Mouse (Mus musculus): Measurements from ENCODE around the gene Sash3. TPM values are rescaled to one million over a fixed set of nuclear protein-coding genes. Genes with fewer than 3 reads are reported as not detected.

Gene Sash3
- polyA plus RNA-seq (2012; rRNA removed), result 0.52 and 0.57 TPM in 2 replicates

DNA sequence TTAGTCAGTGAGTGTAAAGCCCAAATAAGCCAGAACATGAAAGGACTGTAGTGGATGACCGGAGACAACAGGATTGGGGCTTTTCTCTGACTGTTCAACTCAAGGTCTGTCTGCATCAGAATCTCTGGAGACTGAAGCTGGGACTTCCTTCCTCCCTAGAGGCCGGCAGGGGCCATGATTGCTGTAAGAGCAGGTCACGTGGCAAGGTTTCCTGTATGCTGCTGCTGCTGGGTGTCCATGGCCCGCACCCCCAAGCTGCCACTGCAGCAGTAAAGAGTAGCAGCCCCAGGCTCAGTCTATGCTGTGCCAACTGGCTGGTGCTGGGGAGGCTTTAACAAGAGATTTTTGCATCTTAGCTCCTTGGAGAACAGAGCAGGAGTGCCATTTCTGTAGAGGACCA is at the start of gene Sash3:
TSS of gene Sash3 (plus strand) at position 175 of the 400 bp plus-strand sequence.

GRCm38 (mm10) chrX:48108394-48109315 is 37.6 kb upstream of the Sash3 start, which contains the start of gene Xpnpep2:
Gene Xpnpep2, plus strand, starts transcription at chrX:48108725.

DNA sequence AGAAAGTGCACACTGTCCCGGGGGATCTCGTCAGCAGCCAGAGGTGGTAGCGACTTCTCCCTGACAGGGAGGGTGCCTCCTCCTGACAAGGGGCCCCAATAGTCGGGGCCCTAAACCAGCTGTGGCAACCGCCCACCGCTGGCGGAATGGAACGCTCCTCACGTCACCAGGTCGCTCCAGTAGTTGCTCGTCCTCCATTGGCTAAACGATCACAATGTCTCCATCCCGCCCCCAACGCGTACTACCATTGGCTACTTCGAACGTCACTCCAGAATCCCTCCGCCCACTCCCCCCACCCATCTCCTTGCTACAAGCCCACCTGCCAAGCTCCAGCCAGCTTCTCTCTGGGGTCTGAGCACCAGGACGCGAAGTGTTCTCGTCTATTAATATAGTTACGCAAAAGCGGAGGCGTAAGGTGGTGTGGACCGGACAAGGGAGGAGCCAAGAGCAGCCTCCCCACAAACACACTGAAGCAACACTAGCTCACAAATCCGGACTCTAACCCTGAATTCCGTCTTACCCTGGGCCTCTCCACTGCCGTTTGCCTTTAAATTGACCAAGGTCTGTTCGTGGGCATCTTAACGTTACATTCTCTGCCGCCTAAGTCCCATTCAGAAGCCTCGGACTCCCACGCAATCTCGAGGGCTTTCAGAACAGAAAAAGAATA is 62.4 kb downstream of the Sash3 start, which contains the start of gene Zdhhc9:
TSS of gene Zdhhc9 (minus strand) at position 360 of the 667 bp plus-strand sequence.

Other genes starting within 250 kb of the Sash3 start
- 44.0 and 47.9 TPM in 2 replicates for gene Ocrl, start 234.0 kb upstream of the Sash3 start, polyA plus RNA-seq (2012; rRNA removed)
- 5.3 and 6.8 TPM in 2 replicates for gene Apln, start 111.6 kb upstream of the Sash3 start, polyA plus RNA-seq (2012; rRNA removed)
- 0.40 and 0.47 TPM in 2 replicates for gene Xpnpep2, start 37.7 kb upstream of the Sash3 start, polyA plus RNA-seq (2012; rRNA removed)
- gene Zdhhc9, start 62.4 kb downstream of the Sash3 start, polyA plus RNA-seq (2012; rRNA removed), result 57.4 and 62.8 TPM in 2 replicates
- gene Utp14a, start 110.4 kb downstream of the Sash3 start, polyA plus RNA-seq (2012; rRNA removed), result 17.5 and 19.1 TPM in 2 replicates
- gene Bcorl1, start 194.9 kb downstream of the Sash3 start, polyA plus RNA-seq (2012; rRNA removed), result 6.6 and 7.0 TPM in 2 replicates

All from central nervous system, embryonic 18 days (tissue).